Mouse (Mus musculus) neural tube, embryonic 14.5 days (tissue): Measurements from ENCODE around the gene Zfp865. TPM values are rescaled to one million over a fixed set of nuclear protein-coding genes. Genes with fewer than 3 reads are reported as not detected.

ENCODE experiments used
- ATAC-seq: fragments of 200-750 bp; cut with Nextera tagmentation; 2 replicates; pipeline ENCODE4 v1.8.0; 2017; ENCODE audit warnings: low read depth, mild to moderate bottlenecking, moderate TSS enrichment, moderate library complexity
- H3K27ac ChIP-seq: fragments of 300-500 bp; sonication (generic); 2 replicates; pipeline ENCODE4 v1.5.1; 2014; ENCODE audit warnings: low read depth, mild to moderate bottlenecking, control low read depth, low read length, moderate library complexity, mixed read lengths
- H3K27me3 ChIP-seq: fragments of 300-500 bp; sonication (generic); 2 replicates; pipeline ENCODE4 v1.6.1; 2014; ENCODE audit warnings: low read length; ENCODE audit not compliant: control insufficient read depth, insufficient read depth
- H3K36me3 ChIP-seq: fragments of 300-500 bp; sonication (generic); 2 replicates; pipeline ENCODE4 v1.6.1; 2014; ENCODE audit warnings: low read length, mixed read lengths; ENCODE audit not compliant: control insufficient read depth, insufficient read depth
- H3K4me1 ChIP-seq: fragments of 300-500 bp; sonication (generic); 2 replicates; pipeline ENCODE4 v1.6.1; 2014; ENCODE audit warnings: low read length; ENCODE audit not compliant: control insufficient read depth, insufficient read depth
- H3K4me2 ChIP-seq: fragments of 300-500 bp; sonication (generic); 2 replicates; pipeline ENCODE4 v1.6.1; 2014; ENCODE audit warnings: mild to moderate bottlenecking, low read depth, low read length, control low read depth
- H3K4me3 ChIP-seq: fragments of 300-500 bp; sonication (generic); 2 replicates; pipeline ENCODE4 v1.5.1; 2014; ENCODE audit warnings: low read depth, low read length, control low read depth, mixed read lengths
- H3K9ac ChIP-seq: fragments of 300-500 bp; sonication (generic); replicated peaks from 2 replicates; pipeline ENCODE4 v1.6.1; 2014; ENCODE audit warnings: low read depth, mild to moderate bottlenecking, control low read depth, low read length, mixed read lengths
- H3K9me3 ChIP-seq: fragments of 300-500 bp; sonication (generic); 2 replicates; pipeline ENCODE4 v1.6.1; 2016; ENCODE audit warnings: low read length; ENCODE audit not compliant: control insufficient read depth
- WGBS: fragments of 180-500 bp; shearing (Covaris S2); extraction: QIAGEN DNeasy Blood & Tissue Kit; methylation state at CpG from one replicate; pipeline ENCODE4 v1.1.7; 2014; 5-methylcytosine and 5-hydroxymethylcytosine counted together
- polyA plus RNA-seq: library from polyadenylated mRNA; unstranded; fragments of >200 nt; fragmentation: Nextera tagmentation; extraction: Ambion mirVana; gene quantifications from 2 replicates; pipeline ENCODE4 v1.2.1, GENCODE M21; 2014

Gene Zfp865
- polyA plus RNA-seq, 1 experiment from 2014 or later, result 6.8 TPM

DNA sequence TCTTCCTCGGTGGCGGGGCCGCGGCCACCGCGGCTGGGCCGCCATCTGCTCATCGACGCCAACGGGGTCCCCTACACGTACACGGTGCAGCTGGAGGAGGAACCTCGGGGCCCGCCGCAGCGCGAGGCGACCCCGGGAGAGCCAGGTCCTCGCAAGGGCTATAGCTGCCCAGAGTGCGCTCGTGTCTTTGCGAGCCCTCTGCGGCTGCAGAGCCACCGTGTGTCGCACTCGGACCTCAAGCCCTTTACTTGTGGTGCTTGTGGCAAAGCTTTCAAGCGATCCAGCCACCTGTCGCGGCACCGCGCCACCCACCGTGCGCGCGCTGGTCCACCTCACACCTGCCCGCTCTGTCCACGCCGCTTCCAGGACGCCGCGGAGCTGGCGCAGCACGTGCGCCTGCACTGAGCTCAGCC lies 32.8 kb downstream of the Zfp865 start:
- Histone ChIP-seq H3K9me3 (no peaks in the 10 kb centered on the region), H3K4me3 (peak overlapping the region; percentile 65), H3K27me3 (peaks cover 20% of the 10 kb centered on the region), H3K36me3 (no peaks in the 10 kb centered on the region; the same call in 1 of the 2 replicates), H3K4me1 (peaks cover 33% of the 10 kb centered on the region), H3K9ac (peak overlapping the region; percentile 76), H3K27ac (no peak overlapping the region), H3K4me2 (peak overlapping the region; percentile 89)
- 3% methylated on average over 43 of the region's 45 CpGs for WGBS
- no peak for ATAC-seq

GRCm38 (mm10) chr7:5053456-5054179 lies 33.4 kb downstream of the Zfp865 start:
- H3K27me3 ChIP-seq, result peaks cover 21% of the 10 kb centered on the region

GRCm38 (mm10) chr7:5056651-5057263 lies 36.6 kb downstream of the Zfp865 start:
- peaks cover 21% of the 10 kb centered on the region for H3K27me3 ChIP-seq
- 4% methylated on average over 54 of the region's 55 CpGs for WGBS
- ATAC-seq, result peak; percentile 3
- peak overlapping the region; percentile 65 for H3K4me2 ChIP-seq
- peak overlapping the region; percentile 80 for H3K27ac ChIP-seq
- H3K9ac ChIP-seq, result peak overlapping the region; percentile 70
- peak overlapping the region; percentile 60 for H3K4me3 ChIP-seq
- H3K4me1 ChIP-seq, result peaks cover 38% of the 10 kb centered on the region
- no peaks in the 10 kb centered on the region for H3K9me3 ChIP-seq
- no peaks in the 10 kb centered on the region; the same call in 1 of the 2 replicates for H3K36me3 ChIP-seq

More at GRCm38 (mm10) chr7:5053456-5054179, 33.4 kb downstream of the Zfp865 start:
- Histone ChIP-seq H3K27ac (no peak overlapping the region), H3K4me2 (peak overlapping the region; percentile 89), H3K4me3 (peak overlapping the region; percentile 65), H3K9ac (peak overlapping the region; percentile 76), H3K36me3 (no peaks in the 10 kb centered on the region; the same call in 1 of the 2 replicates), H3K4me1 (peaks cover 35% of the 10 kb centered on the region), H3K9me3 (no peaks in the 10 kb centered on the region)
- no peak for ATAC-seq
- 10% methylated on average over 32 of the region's 32 CpGs for WGBS

GRCm38 (mm10) chr7:5057381-5057780 lies 37.2 kb downstream of the Zfp865 start:
- Histone ChIP-seq H3K4me1 (peaks cover 34% of the 10 kb centered on the region), H3K4me2 (peak overlapping the region; percentile 65), H3K36me3 (no peaks in the 10 kb centered on the region; the same call in 1 of the 2 replicates), H3K27me3 (peaks cover 21% of the 10 kb centered on the region), H3K9me3 (no peaks in the 10 kb centered on the region), H3K4me3 (peak overlapping the region; percentile 60), H3K27ac (no peak overlapping the region), H3K9ac (peak overlapping the region; percentile 70)
- WGBS, result 28% methylated on average over 8 of the region's 8 CpGs
- ATAC-seq, result no peak

DNA sequence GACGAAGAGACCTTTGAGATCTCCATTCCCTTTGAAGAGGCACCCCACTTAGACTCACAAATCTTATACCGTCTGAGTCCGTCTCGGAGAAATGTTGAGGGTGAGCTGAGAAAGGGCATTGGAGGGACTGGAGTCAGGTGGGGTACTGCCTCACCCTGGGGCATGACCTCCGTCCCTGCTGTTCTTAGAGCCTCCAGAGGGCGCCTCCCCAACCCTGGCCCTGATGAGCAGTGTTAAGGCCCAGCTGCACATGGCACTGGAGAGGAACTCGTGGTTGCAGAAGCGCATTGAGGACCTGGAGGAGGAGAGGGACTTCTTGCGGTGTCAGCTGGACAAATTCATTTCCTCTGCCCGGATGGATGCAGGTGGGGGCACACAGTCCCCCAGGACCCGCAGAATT lies 37.6 kb downstream of the Zfp865 start:
- H3K4me3 ChIP-seq, result peak overlapping the region; percentile 60
- no peak overlapping the region for H3K9ac ChIP-seq
- H3K4me1 ChIP-seq, result peaks cover 29% of the 10 kb centered on the region
- H3K27me3 ChIP-seq, result peaks cover 21% of the 10 kb centered on the region
- no peaks in the 10 kb centered on the region for H3K9me3 ChIP-seq
- no peak for ATAC-seq
- no peak overlapping the region for H3K27ac ChIP-seq
- no peaks in the 10 kb centered on the region; the same call in 1 of the 2 replicates for H3K36me3 ChIP-seq
- WGBS, result 27% methylated on average over 11 of the region's 11 CpGs
- peak overlapping the region; percentile 65 for H3K4me2 ChIP-seq

GRCm38 (mm10) chr7:5058631-5059030 lies 38.5 kb downstream of the Zfp865 start:
- Histone ChIP-seq H3K4me3 (no peak overlapping the region), H3K36me3 (no peaks in the 10 kb centered on the region), H3K9ac (no peak overlapping the region), H3K4me2 (no peak overlapping the region), H3K9me3 (no peaks in the 10 kb centered on the region), H3K27me3 (peaks cover 21% of the 10 kb centered on the region), H3K27ac (no peak overlapping the region), H3K4me1 (peaks cover 26% of the 10 kb centered on the region)
- no peak for ATAC-seq
- 92% methylated on average over 1 of the region's 1 CpGs for WGBS

GRCm38 (mm10) chr7:5059421-5059820 lies 39.2 kb downstream of the Zfp865 start:
- Histone ChIP-seq H3K4me2 (no peak overlapping the region), H3K9me3 (no peaks in the 10 kb centered on the region), H3K4me3 (no peak overlapping the region), H3K27me3 (peaks cover 19% of the 10 kb centered on the region), H3K36me3 (no peaks in the 10 kb centered on the region), H3K9ac (no peak overlapping the region), H3K27ac (peak overlapping the region; percentile 97), H3K4me1 (peaks cover 31% of the 10 kb centered on the region)
- 93% methylated on average over 12 of the region's 12 CpGs for WGBS
- no peak for ATAC-seq

- Histone ChIP-seq H3K4me1 (peaks cover 36% of the 10 kb centered on the region), H3K36me3 (no peaks in the 10 kb centered on the region), H3K4me3 (peak overlapping the region; percentile 68), H3K27ac (peak overlapping the region; percentile 97), H3K9ac (peak overlapping the region; percentile 63), H3K27me3 (peaks cover 13% of the 10 kb centered on the region), H3K4me2 (peak overlapping the region; percentile 72), H3K9me3 (no peaks in the 10 kb centered on the region)
- ATAC-seq, result no peak
- 2% methylated on average over 27 of the region's 27 CpGs for WGBS
Observed at GRCm38 (mm10) chr7:5060239-5060731, 40.1 kb downstream of the Zfp865 start.
